Mouse (Mus musculus) C2C12 (cell line): Measurements from ENCODE around the gene Usp37.

Experiments used
- CEBPB ChIP-seq: IDR thresholded peaks from one replicate; pipeline ENCODE4 v1.6.1; 2011; ENCODE audit warnings: low read depth, mild to moderate bottlenecking, control low read depth, moderate library complexity
- CTCF ChIP-seq: IDR thresholded peaks from one replicate; pipeline ENCODE4 v1.5.1; 2011; ENCODE audit not compliant: control insufficient read depth, insufficient read depth, insufficient read length
- FOSL1 ChIP-seq: IDR thresholded peaks from one replicate; pipeline ENCODE4 v1.8.0; 2011; ENCODE audit warnings: mild to moderate bottlenecking, low read length; ENCODE audit not compliant: poor library complexity, insufficient read depth, severe bottlenecking
- MYOD1 ChIP-seq: IDR thresholded peaks from one replicate; pipeline ENCODE4 v1.6.1; 2011; ENCODE audit warnings: low read depth; ENCODE audit not compliant: control insufficient read depth, insufficient read length
- MYOG ChIP-seq: IDR thresholded peaks from one replicate; pipeline ENCODE4 v1.6.1; 2011; ENCODE audit not compliant: control insufficient read depth, insufficient read length; ENCODE audit errors: extremely low read depth
- USF1 ChIP-seq: IDR thresholded peaks from one replicate; pipeline ENCODE4 v1.6.1; 2011; ENCODE audit warnings: low read depth, mild to moderate bottlenecking, control low read depth, moderate library complexity

DNA sequence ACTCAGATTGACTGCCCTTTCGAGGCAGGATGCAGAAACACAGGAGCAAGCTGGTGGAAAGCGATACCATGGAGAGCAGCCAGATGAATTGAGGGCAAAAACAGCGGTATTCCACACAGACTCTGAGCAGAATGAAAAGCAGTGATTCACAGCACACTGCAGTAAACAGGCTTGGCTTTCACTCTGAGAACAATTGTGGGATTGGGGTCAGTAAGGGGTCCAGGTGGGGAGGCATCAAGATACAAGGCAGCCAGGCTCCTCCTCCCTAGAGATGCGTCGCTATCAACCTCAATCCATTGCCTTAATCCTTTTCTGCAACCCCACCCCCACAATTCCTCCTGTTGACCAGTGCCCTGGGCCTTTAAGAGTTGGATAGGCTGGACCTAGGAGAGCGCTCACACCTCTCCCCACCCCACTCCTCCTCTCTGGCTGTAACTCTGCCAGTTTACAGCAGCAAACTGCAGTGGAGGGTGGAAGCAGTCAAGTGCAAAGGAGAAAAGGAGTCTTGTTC is 1.6 kb downstream of the Usp37 start, which contains the start of gene Plcd4:
- TF ChIP-seq CTCF (no peak), FOSL1 (no peak), MYOG (no peak), USF1 (no peak), CEBPB (no peak), MYOD1 (no peak)
